Mouse (Mus musculus): ENCODE measurements around the gene AI182371. TPM values are rescaled to one million over a fixed set of nuclear protein-coding genes. Genes with fewer than 3 reads are reported as not detected.

The AI182371 gene
- 2.3 TPM for polyA plus RNA-seq (2015; fragmentation: Illumina TruSeq; extraction: RNeasy Lipid Tissue Mini Kit (QIAGEN cat#74804); ENCODE audit: insufficient read depth, low replicate concordance)

DNA sequence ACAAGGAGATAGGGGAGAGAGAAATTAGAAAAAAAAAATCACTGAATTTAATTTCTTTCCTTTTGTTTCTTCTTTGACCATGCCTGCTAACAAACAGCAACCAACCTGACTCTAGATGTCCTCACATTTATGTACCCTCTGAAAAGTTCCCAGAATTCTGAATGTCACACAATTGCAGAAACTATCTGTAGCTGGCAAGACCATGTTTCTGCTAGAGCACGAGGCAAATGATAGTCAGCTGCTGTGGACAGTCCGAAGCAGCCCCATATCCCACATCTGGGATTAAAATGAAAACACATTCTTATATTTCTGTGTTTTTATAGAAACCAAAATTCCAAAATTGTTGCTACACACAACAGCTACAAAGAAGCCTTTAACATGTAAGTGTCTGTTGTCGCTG, at the start of gene AI182371:
Gene AI182371, minus strand, starts transcription at position 101 of the 400 bp plus-strand sequence.

DNA sequence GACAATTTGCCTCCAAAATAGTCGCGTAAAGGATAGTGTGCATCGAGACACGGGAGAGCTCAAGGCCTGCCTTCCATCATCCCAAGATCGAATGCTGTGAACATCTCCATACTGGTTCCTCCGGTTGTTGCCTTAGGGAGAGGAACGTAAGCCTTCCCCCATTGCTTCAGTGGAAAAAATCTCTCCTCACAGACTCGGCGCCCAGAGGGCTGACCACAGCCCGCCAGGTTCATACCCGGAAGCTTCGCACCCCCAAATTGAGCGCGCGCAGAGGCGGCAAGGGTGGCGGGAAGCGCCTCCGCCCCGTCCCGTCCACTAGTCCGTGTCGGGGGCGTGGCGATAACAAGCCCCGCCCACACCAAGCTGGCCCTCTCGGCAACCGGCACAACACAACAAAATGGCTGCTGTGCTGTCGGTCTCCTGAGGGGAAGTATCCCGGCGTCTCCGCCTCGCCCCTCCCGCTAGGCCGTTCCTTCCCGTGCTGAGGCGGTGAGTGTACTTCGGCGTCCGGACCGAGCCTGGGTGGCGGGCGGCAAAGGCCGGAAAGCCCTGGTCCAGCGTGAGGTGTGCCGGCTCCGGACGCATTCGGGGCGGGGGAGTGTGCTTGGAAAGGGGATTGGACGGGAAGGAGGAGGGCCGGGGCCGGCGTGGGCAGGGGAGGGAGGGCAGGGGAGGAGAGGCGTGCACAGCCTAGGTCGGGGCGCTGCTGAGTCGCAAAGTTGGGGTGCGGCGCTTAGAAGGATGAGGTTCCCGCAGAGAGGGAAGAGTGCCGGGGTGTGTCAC, 8.0 kb upstream of the AI182371 start, which contains the start of gene Cntrl:
Gene Cntrl, plus strand, starts transcription at position 352 of the 783 bp plus-strand sequence.

DNA sequence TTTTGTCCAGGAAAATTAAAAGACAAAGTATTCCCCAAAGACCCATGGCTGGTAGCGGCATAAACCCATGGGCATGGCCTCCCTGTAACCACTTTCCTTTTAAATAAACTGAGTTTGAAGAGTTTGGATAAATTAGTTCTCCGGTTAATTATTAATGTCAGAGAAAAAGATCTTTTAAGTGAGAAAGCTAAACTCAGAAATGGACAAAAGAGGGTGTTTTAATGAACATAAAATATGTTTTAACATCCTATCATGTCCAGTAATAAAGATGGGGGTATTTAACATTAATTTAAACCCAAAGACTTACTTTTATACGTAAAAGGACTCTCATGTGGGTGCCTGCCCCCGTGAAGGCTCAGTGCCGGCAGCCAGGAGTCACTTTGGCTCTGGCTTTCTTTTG, 40.0 kb downstream of the AI182371 start, which contains the start of gene Hc:
Gene Hc, minus strand, starts transcription at position 101 of the 400 bp plus-strand sequence.

Other genes starting within 250 kb of the AI182371 start
- not detected for gene Cutal, start 227.1 kb downstream of the AI182371 start, polyA plus RNA-seq (2015; fragmentation: Illumina TruSeq; extraction: RNeasy Lipid Tissue Mini Kit (QIAGEN cat#74804); ENCODE audit: insufficient read depth, low replicate concordance)
- 42.6 TPM for gene Psmd5, start 226.6 kb downstream of the AI182371 start, polyA plus RNA-seq (2015; fragmentation: Illumina TruSeq; extraction: RNeasy Lipid Tissue Mini Kit (QIAGEN cat#74804); ENCODE audit: insufficient read depth, low replicate concordance)
- 7.0 TPM for gene Phf19, start 187.5 kb downstream of the AI182371 start, polyA plus RNA-seq (2015; fragmentation: Illumina TruSeq; extraction: RNeasy Lipid Tissue Mini Kit (QIAGEN cat#74804); ENCODE audit: insufficient read depth, low replicate concordance)
- 120 TPM for gene Traf1, start 139.8 kb downstream of the AI182371 start, polyA plus RNA-seq (2015; fragmentation: Illumina TruSeq; extraction: RNeasy Lipid Tissue Mini Kit (QIAGEN cat#74804); ENCODE audit: insufficient read depth, low replicate concordance)
- gene Hc, start 40.1 kb downstream of the AI182371 start, polyA plus RNA-seq (2015; fragmentation: Illumina TruSeq; extraction: RNeasy Lipid Tissue Mini Kit (QIAGEN cat#74804); ENCODE audit: insufficient read depth, low replicate concordance) = 0.10 TPM
- gene Cntrl, start 7.9 kb upstream of the AI182371 start, polyA plus RNA-seq (2015; fragmentation: Illumina TruSeq; extraction: RNeasy Lipid Tissue Mini Kit (QIAGEN cat#74804); ENCODE audit: insufficient read depth, low replicate concordance) = 166 TPM
- 217 TPM for gene Rab14, start 99.6 kb upstream of the AI182371 start, polyA plus RNA-seq (2015; fragmentation: Illumina TruSeq; extraction: RNeasy Lipid Tissue Mini Kit (QIAGEN cat#74804); ENCODE audit: insufficient read depth, low replicate concordance)
- 108 TPM for gene Gsn, start 154.8 kb upstream of the AI182371 start, polyA plus RNA-seq (2015; fragmentation: Illumina TruSeq; extraction: RNeasy Lipid Tissue Mini Kit (QIAGEN cat#74804); ENCODE audit: insufficient read depth, low replicate concordance)
- 71.3 TPM for gene Stom, start 235.4 kb upstream of the AI182371 start, polyA plus RNA-seq (2015; fragmentation: Illumina TruSeq; extraction: RNeasy Lipid Tissue Mini Kit (QIAGEN cat#74804); ENCODE audit: insufficient read depth, low replicate concordance)